Mouse (Mus musculus) G1E (cell line): ENCODE results near the gene Pea15a.

Source experiments
- CTCF ChIP-seq: IDR thresholded peaks from 2 replicates; pipeline ENCODE4 v1.5.1; 2012; ENCODE audit warnings: low read depth, low read length, inconsistent platforms, mixed read lengths
- GATA1 ChIP-seq: IDR thresholded peaks from 2 replicates; pipeline ENCODE4 v1.6.1; 2012; ENCODE audit warnings: borderline replicate concordance, low read length, inconsistent platforms, mixed read lengths

GRCm38 (mm10) chr1:172147835-172148278 is 58.7 kb downstream of the Pea15a start, which contains the start of gene Dcaf8:
- TF ChIP-seq CTCF = no peak
- no peak for TF ChIP-seq GATA1
